Mouse (Mus musculus): ENCODE data around the gene Dab1.

DNA sequence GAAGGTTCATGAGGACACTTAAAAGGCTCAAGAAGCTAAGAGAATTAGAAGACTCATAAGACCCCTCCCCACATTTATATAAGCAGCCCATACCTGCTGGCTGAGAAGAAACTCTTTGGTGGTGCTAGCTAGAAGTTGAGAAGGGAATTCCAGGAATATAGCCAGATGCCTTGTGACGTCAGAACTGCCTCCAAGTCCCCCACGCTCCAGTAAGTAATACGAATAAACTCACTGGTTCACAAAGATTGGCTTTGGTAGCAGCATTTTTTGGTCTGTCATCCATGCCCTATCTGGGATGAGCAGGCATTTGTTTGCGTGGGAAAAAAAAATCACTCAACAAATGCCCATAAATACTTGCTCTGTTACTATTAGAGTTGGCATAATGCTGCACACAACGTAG is 816.6 kb downstream of the Dab1 start:
- TF ChIP-seq POLR2A (IDR thresholded peaks at IDR 0.05; ENCODE audit: low read depth, low read length), result no peak
- no peak for TF ChIP-seq CTCF (IDR thresholded peaks at IDR 0.05; ENCODE audit: borderline replicate concordance, insufficient read depth, low read length)

Measured in embryonic fibroblast, embryonic 13.5 days (primary cell).